In the genomic region with DNA sequence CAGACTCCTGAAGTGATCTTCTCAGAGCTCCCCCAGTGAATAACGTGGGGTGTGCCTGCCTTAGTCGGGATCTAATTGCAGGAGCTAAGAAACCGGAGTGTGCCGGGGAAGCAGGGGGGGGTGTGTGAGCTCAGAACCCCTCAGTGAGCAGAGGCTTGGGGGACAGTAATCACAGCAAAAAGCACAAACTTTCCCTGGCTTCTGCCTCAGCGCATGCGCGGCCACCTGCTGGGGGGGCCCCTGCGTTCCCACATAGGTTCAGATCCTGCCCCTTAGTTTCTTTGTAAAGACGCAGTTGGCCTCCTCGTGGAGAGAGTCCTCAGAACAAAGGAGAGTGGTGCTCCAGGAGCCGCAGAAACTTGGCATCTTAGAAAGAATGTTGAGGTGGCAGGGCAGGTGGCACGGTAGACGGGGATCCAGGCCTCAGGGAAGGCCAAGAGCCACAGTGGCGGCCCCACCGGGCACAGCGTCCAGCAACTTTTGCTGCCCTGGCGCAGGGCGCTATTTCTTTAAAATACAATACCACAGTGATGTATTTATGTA, we compare ENCODE assay signal across 10 mouse cellular contexts.
DNase-seq lines count a peak whose midpoint lies in the region; ATAC-seq and TF ChIP-seq lines count a peak whose summit lies in the region.
"Had no signal": no experiment of that assay in that cellular context is flagged by ENCODE, and none has a peak within 500 bp of the region (broad histone marks: within the 10 kb centered on the region; RNA-seq: fewer than 3 reads in every experiment).

No protein-coding gene starts in this region.

- no peaks in the 10 kb centered on the region for H3K9me3 ChIP-seq in forebrain, embryonic 15.5 days
- no peaks in the 10 kb centered on the region for H3K9me3 ChIP-seq in lung, postnatal 0 days (ENCODE audit: low read length)

- TF ChIP-seq POLR2A in cerebellum, adult 2 months (IDR thresholded peaks at IDR 0.05; ENCODE audit: borderline replicate concordance, insufficient read depth, low read length), result no peak

- TF ChIP-seq EP300 in lung, postnatal 0 days (IDR thresholded peaks at IDR 0.05), result no peak

- 23% methylated on average over 18 of the region's 18 CpGs for WGBS in cerebellum, adult 2 months
- WGBS in forebrain, embryonic 15.5 days, result 14% methylated on average over 18 of the region's 18 CpGs
- WGBS in lung, postnatal 0 days, result 38% methylated on average over 18 of the region's 18 CpGs

- H3K4me1 ChIP-seq in cerebellum, adult 2 months (ENCODE audit: control insufficient read depth, insufficient read depth, low read length), result peaks cover 11% of the 10 kb centered on the region; the same call in 1 of the 2 replicates
- H3K4me1 ChIP-seq in forebrain, embryonic 15.5 days, result peaks cover 29% of the 10 kb centered on the region
- H3K4me1 ChIP-seq in lung, postnatal 0 days (ENCODE audit: insufficient read depth, low read depth, low read length), result peaks cover 4% of the 10 kb centered on the region; the same call in 1 of the 2 replicates

- TF ChIP-seq CTCF in gastrocnemius, adult 2 months (IDR thresholded peaks at IDR 0.05), result no peak
- no peak for TF ChIP-seq CTCF in cerebellum, adult 2 months (IDR thresholded peaks at IDR 0.05; ENCODE audit: borderline replicate concordance, insufficient read depth, low read depth, low read length)
- no peak for TF ChIP-seq CTCF in lung, postnatal 0 days (IDR thresholded peaks at IDR 0.05)

- H3K36me3 ChIP-seq in forebrain, embryonic 15.5 days, result no peaks in the 10 kb centered on the region
- no peaks in the 10 kb centered on the region for H3K36me3 ChIP-seq in lung, postnatal 0 days (ENCODE audit: insufficient read depth, low read length)

- no peak overlapping the region for H3K27ac ChIP-seq in gastrocnemius, adult 2 months
- no peak overlapping the region for H3K27ac ChIP-seq in cerebellum, adult 2 months (ENCODE audit: insufficient read depth, low read length)
- no peak overlapping the region for H3K27ac ChIP-seq in forebrain, embryonic 15.5 days (replicated peaks)
- no peak overlapping the region for H3K27ac ChIP-seq in lung, postnatal 0 days (ENCODE audit: low read length)

- peak overlapping the region; percentile 68 for H3K4me3 ChIP-seq in gastrocnemius, adult 2 months
- H3K4me3 ChIP-seq in cerebellum, adult 2 months (replicated peaks; ENCODE audit: insufficient read depth, low read depth, low read length), result peak overlapping the region; percentile 11
- H3K4me3 ChIP-seq in forebrain, embryonic 15.5 days, result no peak overlapping the region
- H3K4me3 ChIP-seq in lung, postnatal 0 days (ENCODE audit: low read depth, low read length), result 0 out of 2 replicates have a peak overlapping the region, but pooled peaks have one; percentile 14

- 0 out of 2 replicates have a peak, but pooled peaks have one; percentile 26 for ATAC-seq in forebrain, embryonic 15.5 days (replicated peaks)
- ATAC-seq in lung, postnatal 0 days, result peak; percentile 67

- H3K9ac ChIP-seq in forebrain, embryonic 15.5 days (replicated peaks), result no peak overlapping the region; the same call in 1 of the 2 replicates
- no peak overlapping the region for H3K9ac ChIP-seq in lung, postnatal 0 days (replicated peaks; ENCODE audit: low read depth)

- intact Hi-C loops in gastrocnemius, adult 2 months (cut with DNase I), result loop anchor here (10.0 kb wide), 1 partner anchor 1539 kb away; the partner anchor contains the start of gene Zfp507

- peak overlapping the region; percentile 78 for H3K4me2 ChIP-seq in forebrain, embryonic 15.5 days (replicated peaks)
- peak overlapping the region; percentile 50 for H3K4me2 ChIP-seq in lung, postnatal 0 days (replicated peaks; ENCODE audit: low read depth, low read length)

- DNase-seq in gastrocnemius, adult 2 months, result no peak
- no peak for DNase-seq in gastrocnemius, adult 8-10 months (ENCODE audit: low spot score in 2 of 2)
- peak in 1 of 2 experiments; percentile 50 for DNase-seq in cerebellum, adult 2 months
- DNase-seq in lung, postnatal 0 days (ENCODE audit: low spot score), result peak; percentile 63
- no peak for DNase-seq in embryo, embryonic 10 days (ENCODE audit: low spot score)
- no peak for DNase-seq in ovary, postnatal 36 days (ENCODE audit: low spot score)
- no peak for DNase-seq in T-cell, adult 2 months (ENCODE audit: low spot score)
- DNase-seq: B cell, adult 2 months; kidney, postnatal 36 days had no signal

- no peaks in the 10 kb centered on the region for H3K27me3 ChIP-seq in cerebellum, adult 2 months (ENCODE audit: control insufficient read depth, insufficient read depth, low read length)
- no peaks in the 10 kb centered on the region for H3K27me3 ChIP-seq in forebrain, embryonic 15.5 days
- no peaks in the 10 kb centered on the region for H3K27me3 ChIP-seq in lung, postnatal 0 days (replicated peaks; ENCODE audit: insufficient read depth, low read length)
